Mouse (Mus musculus) embryonic facial prominence, embryonic 14.5 days (tissue): ENCODE measurements at regions not wholly inside any gene's neighbourhood (a gene's known extent, or its start where the extent isn't known, plus 50 kb on each side); places are given as distances from the start of the nearest gene placed in this dataset.

Experiments
- ATAC-seq: fragments of 200-750 bp; cut with Nextera tagmentation; 2 replicates; pipeline ENCODE4 v1.8.0; 2017; ENCODE audit warnings: low read depth, moderate number of reproducible peaks, moderate TSS enrichment
- DNase-seq: peaks from one replicate; pipeline ENCODE4 v3.0.0-alpha.2; 2015; ENCODE audit warnings: low spot score
- H3K27ac ChIP-seq: fragments of 300-500 bp; sonication (generic); replicated peaks from 2 replicates; pipeline ENCODE4 v1.5.1; 2014; ENCODE audit warnings: low read depth, mild to moderate bottlenecking, low read length, moderate library complexity
- H3K27me3 ChIP-seq: fragments of 300-500 bp; sonication (generic); replicated peaks from 2 replicates; pipeline ENCODE4 v1.6.1; 2014; ENCODE audit warnings: low read length; ENCODE audit not compliant: control insufficient read depth, insufficient read depth
- H3K36me3 ChIP-seq: fragments of 300-500 bp; sonication (generic); 2 replicates; pipeline ENCODE4 v1.6.1; 2014; ENCODE audit warnings: low read length, mixed read lengths; ENCODE audit not compliant: control insufficient read depth, insufficient read depth
- H3K4me1 ChIP-seq: fragments of 300-500 bp; sonication (generic); 2 replicates; pipeline ENCODE4 v1.6.1; 2014; ENCODE audit warnings: antibody characterized with exemption, low read length; ENCODE audit not compliant: control insufficient read depth, insufficient read depth
- H3K4me2 ChIP-seq: fragments of 300-500 bp; sonication (generic); 2 replicates; pipeline ENCODE4 v1.6.1; 2014; ENCODE audit warnings: low read depth, mild to moderate bottlenecking, low read length, moderate library complexity, mixed read lengths
- H3K4me3 ChIP-seq: fragments of 300-500 bp; sonication (generic); 2 replicates; pipeline ENCODE4 v1.5.1; 2014; ENCODE audit warnings: low read depth, mild to moderate bottlenecking, low read length
- H3K9ac ChIP-seq: fragments of 300-500 bp; sonication (generic); 2 replicates; pipeline ENCODE4 v1.6.1; 2014; ENCODE audit warnings: low read depth, mild to moderate bottlenecking, low read length, moderate library complexity, mixed read lengths
- H3K9me3 ChIP-seq: fragments of 300-500 bp; sonication (generic); 2 replicates; pipeline ENCODE4 v1.6.1; 2016; ENCODE audit warnings: low read length; ENCODE audit not compliant: control insufficient read depth
- WGBS: fragments of 180-500 bp; shearing (Covaris S2); extraction: QIAGEN DNeasy Blood & Tissue Kit; methylation state at CpG from one replicate; pipeline ENCODE4 v1.1.7; 2014; 5-methylcytosine and 5-hydroxymethylcytosine counted together

GRCm38 (mm10) chr2:144189756-144190155 is 80.7 kb upstream of the Mgme1 start:
- Histone ChIP-seq H3K4me3 (no peak overlapping the region), H3K9me3 (no peaks in the 10 kb centered on the region), H3K4me1 (peaks cover 5% of the 10 kb centered on the region; the same call in 1 of the 2 replicates), H3K4me2 (no peak overlapping the region), H3K27ac (no peak overlapping the region), H3K36me3 (no peaks in the 10 kb centered on the region), H3K9ac (no peak overlapping the region), H3K27me3 (no peaks in the 10 kb centered on the region)
- no peak for DNase-seq
- 75% methylated on average over 7 of the region's 7 CpGs for WGBS
- ATAC-seq, result no peak

GRCm38 (mm10) chr2:144191018-144191417 is 79.4 kb upstream of the Mgme1 start:
- Histone ChIP-seq H3K9me3 (no peaks in the 10 kb centered on the region), H3K4me3 (no peak overlapping the region), H3K9ac (no peak overlapping the region), H3K4me1 (peaks cover 5% of the 10 kb centered on the region; the same call in 1 of the 2 replicates), H3K27ac (peak overlapping the region; percentile 53; the same call in 1 of the 2 replicates), H3K27me3 (no peaks in the 10 kb centered on the region), H3K4me2 (no peak overlapping the region), H3K36me3 (no peaks in the 10 kb centered on the region)
- 37% methylated on average over 9 of the region's 9 CpGs for WGBS
- DNase-seq, result peak; percentile 69
- no peak; the same call in 1 of the 2 replicates for ATAC-seq

GRCm38 (mm10) chr2:144191707-144192106 is 78.8 kb upstream of the Mgme1 start:
- 35% methylated on average over 4 of the region's 4 CpGs for WGBS
- Histone ChIP-seq H3K4me2 (no peak overlapping the region), H3K9ac (no peak overlapping the region), H3K4me1 (peaks cover 5% of the 10 kb centered on the region; the same call in 1 of the 2 replicates), H3K27me3 (no peaks in the 10 kb centered on the region), H3K4me3 (no peak overlapping the region), H3K36me3 (no peaks in the 10 kb centered on the region), H3K9me3 (no peaks in the 10 kb centered on the region), H3K27ac (peak overlapping the region; percentile 53; the same call in 1 of the 2 replicates)
- ATAC-seq, result no peak
- peak; percentile 55 for DNase-seq

GRCm38 (mm10) chr2:144192428-144192827 is 78.0 kb upstream of the Mgme1 start:
- WGBS, result 47% methylated on average over 8 of the region's 8 CpGs
- no peak; the same call in 1 of the 2 replicates for ATAC-seq
- H3K27ac ChIP-seq, result peak overlapping the region; percentile 24; the same call in 1 of the 2 replicates

GRCm38 (mm10) chr2:144195851-144196250 is 74.6 kb upstream of the Mgme1 start:
- no peak for DNase-seq
- no peak overlapping the region for H3K4me3 ChIP-seq
- H3K4me2 ChIP-seq, result no peak overlapping the region
- H3K9me3 ChIP-seq, result no peaks in the 10 kb centered on the region
- WGBS, result 58% methylated on average over 7 of the region's 14 CpGs
- peaks cover 14% of the 10 kb centered on the region for H3K4me1 ChIP-seq
- no peak overlapping the region for H3K27ac ChIP-seq
- H3K36me3 ChIP-seq, result no peaks in the 10 kb centered on the region
- no peak overlapping the region for H3K9ac ChIP-seq
- H3K27me3 ChIP-seq, result no peaks in the 10 kb centered on the region
- ATAC-seq, result no peak

More at GRCm38 (mm10) chr2:144192428-144192827, 78.0 kb upstream of the Mgme1 start:
- Histone ChIP-seq H3K27me3 (no peaks in the 10 kb centered on the region), H3K9me3 (no peaks in the 10 kb centered on the region), H3K9ac (no peak overlapping the region), H3K4me3 (no peak overlapping the region), H3K36me3 (no peaks in the 10 kb centered on the region), H3K4me2 (no peak overlapping the region), H3K4me1 (peaks cover 10% of the 10 kb centered on the region)
- DNase-seq, result no peak

- 76% methylated on average over 2 of the region's 2 CpGs for WGBS
- no peak for ATAC-seq
- H3K27me3 ChIP-seq, result no peaks in the 10 kb centered on the region
Measured at GRCm38 (mm10) chr2:144197139-144197538, 73.3 kb upstream of the Mgme1 start.

GRCm38 (mm10) chr2:144198326-144199051 is 72.0 kb upstream of the Mgme1 start:
- Histone ChIP-seq H3K27ac (0 out of 2 replicates have a peak overlapping the region, but pooled peaks have one; percentile 15), H3K4me2 (no peak overlapping the region), H3K9me3 (no peaks in the 10 kb centered on the region), H3K27me3 (no peaks in the 10 kb centered on the region), H3K9ac (no peak overlapping the region; the same call in 1 of the 2 replicates), H3K36me3 (no peaks in the 10 kb centered on the region), H3K4me3 (no peak overlapping the region), H3K4me1 (peaks cover 9% of the 10 kb centered on the region; the same call in 1 of the 2 replicates)
- DNase-seq (no peak), ATAC-seq (no peak)
- 63% methylated on average over 13 of the region's 13 CpGs for whole genome bisulfite sequencing

More at GRCm38 (mm10) chr2:144197139-144197538, 73.3 kb upstream of the Mgme1 start:
- Histone ChIP-seq H3K27ac (no peak overlapping the region), H3K9ac (no peak overlapping the region), H3K4me2 (no peak overlapping the region), H3K4me3 (no peak overlapping the region), H3K4me1 (peaks cover 9% of the 10 kb centered on the region), H3K9me3 (no peaks in the 10 kb centered on the region), H3K36me3 (no peaks in the 10 kb centered on the region)
- no peak for DNase-seq
